Mouse (Mus musculus): Measurements from ENCODE around the gene Prelid1. TPM values are rescaled to one million over a fixed set of nuclear protein-coding genes. Genes with fewer than 3 reads are reported as not detected.

Prelid1 gene
- polyA plus RNA-seq, 1 experiment from 2014 or later, result 285 TPM

DNA sequence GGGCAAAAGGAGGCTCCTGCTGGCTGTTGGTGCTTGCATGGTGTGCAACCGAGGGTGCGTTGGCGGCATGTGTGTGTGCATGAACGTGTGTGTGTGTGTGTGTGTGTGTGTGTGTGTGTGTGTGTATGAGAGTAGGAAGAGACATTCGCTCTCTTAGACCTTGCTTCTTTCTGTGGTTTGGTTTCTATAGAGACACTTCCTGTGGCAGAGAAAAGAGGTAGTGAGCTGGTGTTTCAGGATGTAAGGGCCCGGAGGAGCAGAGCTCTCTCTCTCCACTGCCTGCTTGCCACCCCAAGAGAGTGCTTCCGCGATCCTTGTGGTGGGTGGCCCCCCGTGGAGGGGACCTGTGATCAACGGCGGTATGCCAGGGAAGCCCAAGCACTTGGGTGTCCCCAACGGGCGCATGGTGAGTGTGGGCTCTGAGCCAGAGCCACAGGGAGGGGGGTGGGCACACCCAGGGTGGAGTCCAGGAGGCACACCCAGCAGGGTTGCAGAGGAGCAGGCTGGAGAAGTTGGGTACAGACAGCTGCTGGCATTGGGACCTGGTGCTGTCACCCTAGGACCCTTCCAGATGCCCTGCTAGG is 49.3 kb downstream of the Prelid1 start, which contains the start of gene Rgs14:
Rgs14 (plus strand) TSS at position 202 of the 584 bp plus-strand sequence.
- Histone ChIP-seq H3K4me2 (peak within 1 kb of the TSS; percentile 37), H3K36me3 (no peaks in the 10 kb centered on the region), H3K4me3 (peak within 1 kb of the TSS; percentile 31), H3K9ac (peak within 1 kb of the TSS; percentile 38; the same call in 1 of the 2 replicates), H3K9me3 (replicated peaks) (no peaks in the 10 kb centered on the region), H3K27me3 (peaks cover 50% of the 10 kb centered on the region), H3K4me1 (replicated peaks) (peaks cover 7% of the 10 kb centered on the region), H3K27ac (no peak within 1 kb of the TSS)
- WGBS, result 43% methylated on average over 13 of the region's 13 CpGs
- peak; percentile 44; the same call in 1 of the 2 replicates for ATAC-seq (replicated peaks; ENCODE audit: insufficient number of reproducible peaks, insufficient read depth, low FRiP score, low read depth)

DNA sequence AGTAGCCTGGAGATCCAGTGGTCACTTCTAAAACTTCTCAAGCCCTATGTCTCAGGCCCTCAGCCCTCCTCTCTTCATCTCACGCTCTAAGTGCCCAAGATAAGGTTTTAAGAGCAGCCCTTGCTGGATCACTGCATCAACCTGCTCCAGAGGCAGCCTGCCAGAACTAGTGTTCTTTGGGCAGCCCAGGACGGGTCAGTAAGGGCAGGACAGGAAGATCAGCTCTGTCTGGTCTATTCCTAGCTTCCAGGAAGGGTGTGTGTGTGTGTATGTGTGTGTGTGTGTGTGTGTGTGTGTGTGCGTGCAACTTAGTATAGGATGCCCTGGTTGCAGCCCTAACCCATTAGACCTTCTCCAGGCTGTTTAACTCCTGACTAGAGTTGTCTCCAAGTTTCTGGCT is 49.9 kb downstream of the Prelid1 start:
- WGBS, result 25% methylated on average over 3 of the region's 3 CpGs
- Histone ChIP-seq H3K36me3 (no peaks in the 10 kb centered on the region), H3K4me1 (replicated peaks) (peaks cover 7% of the 10 kb centered on the region), H3K4me2 (peak overlapping the region; percentile 37), H3K4me3 (peak overlapping the region; percentile 31; the same call in 1 of the 2 replicates), H3K9me3 (replicated peaks) (no peaks in the 10 kb centered on the region), H3K27me3 (peaks cover 55% of the 10 kb centered on the region), H3K9ac (no peak overlapping the region; the same call in 1 of the 2 replicates), H3K27ac (no peak overlapping the region)
- no peak; the same call in 1 of the 2 replicates for ATAC-seq (replicated peaks; ENCODE audit: insufficient number of reproducible peaks, insufficient read depth, low FRiP score, low read depth)

DNA sequence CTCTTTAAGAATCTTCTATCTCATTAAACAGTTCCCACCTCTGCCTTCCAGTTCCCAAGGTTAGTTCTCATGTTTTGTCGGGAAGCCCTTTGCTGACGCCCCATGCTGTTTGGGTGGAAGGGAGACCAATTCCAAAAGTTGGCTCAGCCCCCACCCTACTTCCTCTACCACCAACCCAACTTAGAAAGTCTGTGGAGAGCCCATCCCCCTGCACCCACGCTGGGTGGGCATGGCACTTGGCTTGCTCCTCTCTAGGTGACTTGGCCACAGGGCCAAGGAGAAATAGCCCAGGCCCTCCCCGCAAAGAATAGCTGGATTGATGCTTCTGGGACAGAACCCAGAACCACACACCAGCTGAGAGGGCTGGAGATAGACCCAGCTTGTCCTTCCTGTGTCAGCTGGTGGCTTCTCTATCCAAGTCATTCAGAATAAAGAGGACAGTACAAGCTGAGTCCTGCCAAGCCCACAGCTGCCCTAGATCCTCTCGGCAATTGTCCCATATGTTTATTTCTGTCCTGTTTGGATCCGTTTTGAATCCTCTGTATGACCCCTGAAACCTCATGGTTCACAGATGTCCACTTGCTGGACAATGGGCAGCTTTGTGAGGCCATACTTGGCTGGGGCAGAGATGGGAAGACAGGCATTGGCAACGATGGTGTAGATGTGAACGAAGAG is 50.8 kb downstream of the Prelid1 start:
- Histone ChIP-seq H3K36me3 (no peaks in the 10 kb centered on the region), H3K9ac (no peak overlapping the region), H3K4me2 (no peak overlapping the region), H3K9me3 (replicated peaks) (no peaks in the 10 kb centered on the region), H3K4me3 (no peak overlapping the region), H3K27me3 (peaks cover 62% of the 10 kb centered on the region), H3K4me1 (replicated peaks) (peaks cover 7% of the 10 kb centered on the region), H3K27ac (no peak overlapping the region)
- 66% methylated on average over 8 of the region's 8 CpGs for WGBS
- no peak for ATAC-seq (replicated peaks; ENCODE audit: insufficient number of reproducible peaks, insufficient read depth, low FRiP score, low read depth)

DNA sequence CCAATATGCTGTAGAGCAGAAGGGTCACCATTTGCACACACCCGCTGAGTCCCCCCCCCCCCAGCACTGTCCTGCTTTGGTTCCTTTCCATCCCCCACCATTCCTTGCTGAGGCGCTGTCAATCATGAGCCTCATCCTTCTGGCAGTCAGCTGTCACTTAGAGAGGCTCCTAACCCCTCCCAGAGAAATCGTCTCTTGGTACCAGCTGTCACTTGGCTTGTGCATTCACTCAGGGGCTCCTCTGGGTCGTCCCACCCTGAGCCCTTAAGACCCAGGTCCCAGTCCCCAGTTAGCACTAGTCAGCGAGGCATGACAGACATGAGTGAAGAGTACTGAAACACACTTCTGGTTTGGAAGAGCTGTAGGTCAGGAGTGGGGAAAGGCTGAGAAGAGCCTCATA is 51.4 kb downstream of the Prelid1 start:
- H3K4me3 ChIP-seq, result no peak overlapping the region
- no peak overlapping the region for H3K9ac ChIP-seq
- peaks cover 62% of the 10 kb centered on the region for H3K27me3 ChIP-seq
- H3K4me2 ChIP-seq, result no peak overlapping the region
- H3K4me1 ChIP-seq (replicated peaks), result peaks cover 7% of the 10 kb centered on the region
- WGBS, result 54% methylated on average over 5 of the region's 5 CpGs
- H3K36me3 ChIP-seq, result no peaks in the 10 kb centered on the region
- no peak for ATAC-seq (replicated peaks; ENCODE audit: insufficient number of reproducible peaks, insufficient read depth, low FRiP score, low read depth)
- H3K9me3 ChIP-seq (replicated peaks), result no peaks in the 10 kb centered on the region
- no peak overlapping the region for H3K27ac ChIP-seq

DNA sequence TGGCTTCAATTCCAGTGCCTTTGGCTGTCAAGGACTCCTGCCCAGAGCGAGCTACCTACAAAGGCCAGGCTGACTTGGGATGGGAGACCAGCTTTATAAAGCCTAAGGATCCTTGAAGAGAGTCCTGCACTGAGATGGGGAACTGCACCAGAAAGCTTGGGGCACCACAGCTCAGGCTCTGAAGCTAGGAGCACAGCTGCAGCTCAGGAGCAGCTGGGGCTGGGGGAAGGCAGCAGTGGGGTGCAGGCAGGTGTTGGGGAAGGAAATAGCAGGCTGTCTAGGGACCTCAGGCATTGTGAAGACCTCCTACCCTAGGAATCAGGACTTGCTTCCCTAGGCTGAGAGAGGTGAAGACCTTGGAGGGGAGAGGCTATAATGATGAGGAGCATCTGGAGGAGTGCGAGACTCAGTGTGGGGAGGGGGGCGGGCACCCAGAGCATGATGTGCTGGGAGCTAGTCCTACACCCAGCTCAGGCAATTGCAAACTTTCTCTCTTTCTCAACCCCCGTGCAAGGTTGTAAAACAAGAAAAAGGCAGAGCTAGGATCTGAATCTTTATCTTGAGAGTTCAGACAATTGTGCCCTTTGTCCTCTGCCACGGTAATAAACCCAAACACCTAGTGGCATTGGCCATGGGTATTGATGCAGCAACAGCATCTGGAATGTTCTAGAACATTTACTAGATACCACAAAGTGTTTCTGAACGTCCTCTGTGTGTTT is 54.1 kb downstream of the Prelid1 start:
- H3K4me1 ChIP-seq (replicated peaks), result peaks cover 9% of the 10 kb centered on the region
- no peaks in the 10 kb centered on the region for H3K36me3 ChIP-seq
- no peak overlapping the region for H3K4me2 ChIP-seq
- H3K27me3 ChIP-seq, result peaks cover 80% of the 10 kb centered on the region
- no peak overlapping the region for H3K9ac ChIP-seq
- ATAC-seq (replicated peaks; ENCODE audit: insufficient number of reproducible peaks, insufficient read depth, low FRiP score, low read depth), result no peak
- WGBS, result 55% methylated on average over 6 of the region's 6 CpGs
- H3K27ac ChIP-seq, result no peak overlapping the region
- no peaks in the 10 kb centered on the region for H3K9me3 ChIP-seq (replicated peaks)
- H3K4me3 ChIP-seq, result no peak overlapping the region

Other genes with a start within 250 kb of the Prelid1 start
- 14.9 and 16.4 TPM in 2 replicates for gene Uimc1, start 220.2 kb upstream of the Prelid1 start, polyA plus RNA-seq (2015; fragmentation: Nextera tagmentation; extraction: Ambion mirVana)
- gene Zfp346, start 215.2 kb upstream of the Prelid1 start, polyA plus RNA-seq (2015; fragmentation: Nextera tagmentation; extraction: Ambion mirVana), result 16.6 and 21.2 TPM in 2 replicates
- gene Gm17617, start 187.0 kb upstream of the Prelid1 start, polyA plus RNA-seq (2015; fragmentation: Nextera tagmentation; extraction: Ambion mirVana), result not detected in 2 replicates
- gene Fgfr4, start 167.9 kb upstream of the Prelid1 start, polyA plus RNA-seq (2015; fragmentation: Nextera tagmentation; extraction: Ambion mirVana), result 0.72 and 2.0 TPM in 2 replicates
- gene Nsd1, start 110.7 kb upstream of the Prelid1 start, polyA plus RNA-seq (2015; fragmentation: Nextera tagmentation; extraction: Ambion mirVana), result 41.5 and 42.5 TPM in 2 replicates
- gene Rab24, start 1.4 kb downstream of the Prelid1 start, polyA plus RNA-seq (2015; fragmentation: Nextera tagmentation; extraction: Ambion mirVana), result 63.9 and 74.2 TPM in 2 replicates
- gene Mxd3, start 9.3 kb downstream of the Prelid1 start, polyA plus RNA-seq (2015; fragmentation: Nextera tagmentation; extraction: Ambion mirVana), result 21.8 and 28.7 TPM in 2 replicates
- 71.6 and 88.3 TPM in 2 replicates for gene Lman2, start 42.3 kb downstream of the Prelid1 start, polyA plus RNA-seq (2015; fragmentation: Nextera tagmentation; extraction: Ambion mirVana)
- 0.42 and 1.9 TPM in 2 replicates for gene Rgs14, start 49.2 kb downstream of the Prelid1 start, polyA plus RNA-seq (2015; fragmentation: Nextera tagmentation; extraction: Ambion mirVana)
- gene Slc34a1, start 77.7 kb downstream of the Prelid1 start, polyA plus RNA-seq (2015; fragmentation: Nextera tagmentation; extraction: Ambion mirVana), result not detected in 2 replicates
- not detected in 2 replicates for gene Pfn3, start 94.7 kb downstream of the Prelid1 start, polyA plus RNA-seq (2015; fragmentation: Nextera tagmentation; extraction: Ambion mirVana)
- 0.10 and 1.2 TPM in 2 replicates for gene F12, start 106.3 kb downstream of the Prelid1 start, polyA plus RNA-seq (2015; fragmentation: Nextera tagmentation; extraction: Ambion mirVana)
- 15.5 and 24.7 TPM in 2 replicates for gene Grk6, start 124.6 kb downstream of the Prelid1 start, polyA plus RNA-seq (2015; fragmentation: Nextera tagmentation; extraction: Ambion mirVana)
- gene Prr7, start 143.8 kb downstream of the Prelid1 start, polyA plus RNA-seq (2015; fragmentation: Nextera tagmentation; extraction: Ambion mirVana), result 0.18 and 0.30 TPM in 2 replicates
- 60.1 and 77.2 TPM in 2 replicates for gene Dbn1, start 167.6 kb downstream of the Prelid1 start, polyA plus RNA-seq (2015; fragmentation: Nextera tagmentation; extraction: Ambion mirVana)
- gene Pdlim7, start 193.2 kb downstream of the Prelid1 start, polyA plus RNA-seq (2015; fragmentation: Nextera tagmentation; extraction: Ambion mirVana), result 221 and 251 TPM in 2 replicates
- gene Dok3, start 208.8 kb downstream of the Prelid1 start, polyA plus RNA-seq (2015; fragmentation: Nextera tagmentation; extraction: Ambion mirVana), result 1.3 and 3.0 TPM in 2 replicates
- gene Ddx41, start 216.2 kb downstream of the Prelid1 start, polyA plus RNA-seq (2015; fragmentation: Nextera tagmentation; extraction: Ambion mirVana), result 23.6 and 34.7 TPM in 2 replicates